Mouse (Mus musculus): ENCODE measurements around the gene Zranb3.
"Not testable (repeated sequence)": the region's sequence is repeated elsewhere in the genome, so short reads cannot be mapped to it uniquely, and the experiment has no call there.

The Zranb3 gene

GRCm38 (mm10) chr1:127989876-127990731 is 112.7 kb downstream of the Zranb3 start:
- DNase-seq (ENCODE audit: low spot score in 2 of 2), result peak in 1 of 2 experiments; percentile 25

GRCm38 (mm10) chr1:127989387-127989786 is 113.5 kb downstream of the Zranb3 start:
- DNase-seq (ENCODE audit: low spot score in 2 of 2), result no peak

- no peak for DNase-seq (ENCODE audit: low spot score in 2 of 2)
Observed at GRCm38 (mm10) chr1:127988246-127988645, 114.6 kb downstream of the Zranb3 start.

- no peak for DNase-seq (ENCODE audit: low spot score in 2 of 2)
Observed at GRCm38 (mm10) chr1:127985391-127985790, 117.5 kb downstream of the Zranb3 start.

- DNase-seq (ENCODE audit: low spot score in 2 of 2), result no peak
Observed at GRCm38 (mm10) chr1:127983274-127983993, 119.4 kb downstream of the Zranb3 start.

GRCm38 (mm10) chr1:127982268-127982667 is 120.6 kb downstream of the Zranb3 start:
- DNase-seq (ENCODE audit: low spot score in 2 of 2), result no peak

GRCm38 (mm10) chr1:127980911-127981559 is 121.8 kb downstream of the Zranb3 start:
- DNase-seq (ENCODE audit: low spot score in 2 of 2), result no peak

GRCm38 (mm10) chr1:127978125-127978524 is 124.7 kb downstream of the Zranb3 start:
- DNase-seq (ENCODE audit: low spot score in 2 of 2), result no peak

GRCm38 (mm10) chr1:127976106-127976505 is 126.7 kb downstream of the Zranb3 start:
- DNase-seq (ENCODE audit: low spot score in 2 of 2), result no peak

- peak in 1 of 2 experiments; percentile 32 for DNase-seq (ENCODE audit: low spot score in 2 of 2)
Observed at GRCm38 (mm10) chr1:127975676-127976075, 127.2 kb downstream of the Zranb3 start.

GRCm38 (mm10) chr1:127974082-127974481 is 128.8 kb downstream of the Zranb3 start:
- no peak for DNase-seq (ENCODE audit: low spot score in 2 of 2)

- no peak for DNase-seq (ENCODE audit: low spot score in 2 of 2)
Observed at GRCm38 (mm10) chr1:127970870-127971269, 132.0 kb downstream of the Zranb3 start.

GRCm38 (mm10) chr1:127963326-127963725 is 139.5 kb downstream of the Zranb3 start:
- DNase-seq (ENCODE audit: low spot score in 2 of 2), result no peak

- DNase-seq (ENCODE audit: low spot score in 2 of 2), result no peak
Observed at GRCm38 (mm10) chr1:127961140-127961539, 141.7 kb downstream of the Zranb3 start.

GRCm38 (mm10) chr1:127959312-127959718 is 143.5 kb downstream of the Zranb3 start:
- DNase-seq (ENCODE audit: low spot score in 2 of 2), result no peak

GRCm38 (mm10) chr1:127958801-127959200 is 144.0 kb downstream of the Zranb3 start:
- no peak for DNase-seq (ENCODE audit: low spot score in 2 of 2)

- no peak for DNase-seq (ENCODE audit: low spot score in 2 of 2)
Observed at GRCm38 (mm10) chr1:127956524-127956923, 146.3 kb downstream of the Zranb3 start.

GRCm38 (mm10) chr1:127954800-127955199 is 148.0 kb downstream of the Zranb3 start:
- no peak for DNase-seq (ENCODE audit: low spot score in 2 of 2)

GRCm38 (mm10) chr1:127954198-127954597 is 148.6 kb downstream of the Zranb3 start:
- not testable (repeated sequence) for DNase-seq (ENCODE audit: low spot score in 2 of 2)

GRCm38 (mm10) chr1:127952276-127952675 is 150.6 kb downstream of the Zranb3 start:
- DNase-seq (ENCODE audit: low spot score in 2 of 2), result no peak

GRCm38 (mm10) chr1:127948748-127949147 is 154.1 kb downstream of the Zranb3 start:
- no peak for DNase-seq (ENCODE audit: low spot score in 2 of 2)

GRCm38 (mm10) chr1:127946615-127947249 is 156.1 kb downstream of the Zranb3 start:
- no peak for DNase-seq (ENCODE audit: low spot score in 2 of 2)

All from frontal cortex, postnatal 10 days (tissue).